Mouse (Mus musculus) intestine, embryonic 14.5 days (tissue): Measurements from ENCODE around the gene Zfp979. TPM values are rescaled to one million over a fixed set of nuclear protein-coding genes. Genes with fewer than 3 reads are reported as not detected.
"Not testable (repeated sequence)": the region's sequence is repeated elsewhere in the genome, so short reads cannot be mapped to it uniquely, and the experiment has no call there.

ENCODE experiments used
- ATAC-seq: fragments of 200-750 bp; cut with Nextera tagmentation; replicated peaks from 2 replicates; pipeline ENCODE4 v1.8.0; 2017; ENCODE audit warnings: low read depth, moderate number of reproducible peaks, moderate TSS enrichment, moderate library complexity; ENCODE audit not compliant: low FRiP score, low TSS enrichment
- DNase-seq: peaks from one replicate; pipeline ENCODE4 v3.0.0-alpha.2; 2018; ENCODE audit warnings: low spot score
- H3K27ac ChIP-seq: fragments of 300-500 bp; sonication (generic); 2 replicates; pipeline ENCODE4 v1.5.1; 2014; ENCODE audit warnings: low read depth, mild to moderate bottlenecking, control low read depth
- H3K27me3 ChIP-seq: fragments of 300-500 bp; sonication (generic); replicated peaks from 2 replicates; pipeline ENCODE4 v1.6.1; 2014; ENCODE audit warnings: low read length, control low read depth; ENCODE audit not compliant: control insufficient read depth, insufficient read depth
- H3K36me3 ChIP-seq: fragments of 300-500 bp; sonication (generic); 2 replicates; pipeline ENCODE4 v1.6.1; 2014; ENCODE audit warnings: low read length, control low read depth; ENCODE audit not compliant: control insufficient read depth, insufficient read depth
- H3K4me1 ChIP-seq: fragments of 300-500 bp; sonication (generic); replicated peaks from 2 replicates; pipeline ENCODE4 v1.6.1; 2014; ENCODE audit warnings: low read length, control low read depth, mixed read lengths; ENCODE audit not compliant: control insufficient read depth, insufficient read depth
- H3K4me2 ChIP-seq: fragments of 300-500 bp; sonication (generic); 2 replicates; pipeline ENCODE4 v1.6.1; 2014; ENCODE audit warnings: low read length
- H3K4me3 ChIP-seq: fragments of 300-500 bp; sonication (generic); 2 replicates; pipeline ENCODE4 v1.5.1; 2014; ENCODE audit warnings: low read depth, low read length, control low read depth, mixed read lengths
- H3K9ac ChIP-seq: fragments of 300-500 bp; sonication (generic); 2 replicates; pipeline ENCODE4 v1.6.1; 2014; ENCODE audit warnings: mild to moderate bottlenecking, low read length
- H3K9me3 ChIP-seq: fragments of 300-500 bp; sonication (generic); 2 replicates; pipeline ENCODE4 v1.6.1; 2016; ENCODE audit warnings: low read length, control low read depth; ENCODE audit not compliant: control insufficient read depth
- WGBS: fragments of 180-500 bp; shearing (Covaris S2); extraction: QIAGEN DNeasy Blood & Tissue Kit; methylation state at CpG from one replicate; pipeline ENCODE4 v1.1.7; 2014; 5-methylcytosine and 5-hydroxymethylcytosine counted together
- polyA plus RNA-seq: library from polyadenylated mRNA; unstranded; fragments of >200 nt; fragmentation: Nextera tagmentation; extraction: Ambion mirVana; gene quantifications from 2 replicates; pipeline ENCODE4 v1.2.1, GENCODE M21; 2014

Gene Zfp979
- polyA plus RNA-seq, 1 experiment from 2014 or later, result 3.2 TPM

GRCm38 (mm10) chr4:147598831-147599230 lies 43.5 kb downstream of the Zfp979 start:
- DNase-seq, result no peak
- no peaks in the 10 kb centered on the region for H3K27me3 ChIP-seq
- 0 out of 2 replicates have a peak, but pooled peaks have one; percentile 34 for ATAC-seq
- no peak overlapping the region for H3K9ac ChIP-seq
- no peaks in the 10 kb centered on the region for H3K36me3 ChIP-seq
- no peaks in the 10 kb centered on the region for H3K4me1 ChIP-seq
- no peak overlapping the region for H3K4me3 ChIP-seq
- H3K9me3 ChIP-seq, result peaks cover 6% of the 10 kb centered on the region; the same call in 1 of the 2 replicates
- no peak overlapping the region for H3K4me2 ChIP-seq
- 59% methylated on average over 2 of the region's 2 CpGs for WGBS
- no peak overlapping the region for H3K27ac ChIP-seq

- 50% methylated on average over 1 of the region's 1 CpGs for WGBS
- no peak overlapping the region for H3K27ac ChIP-seq
- ATAC-seq, result no peak
- no peaks in the 10 kb centered on the region for H3K4me1 ChIP-seq
- no peak for DNase-seq
- H3K36me3 ChIP-seq, result no peaks in the 10 kb centered on the region
- H3K9me3 ChIP-seq, result peaks cover 6% of the 10 kb centered on the region; the same call in 1 of the 2 replicates
- no peaks in the 10 kb centered on the region for H3K27me3 ChIP-seq
- no peak overlapping the region for H3K9ac ChIP-seq
- no peak overlapping the region for H3K4me3 ChIP-seq
- H3K4me2 ChIP-seq, result no peak overlapping the region
These were observed 44.6 kb downstream of the Zfp979 start for GRCm38 (mm10) chr4:147597685-147598084.

GRCm38 (mm10) chr4:147594630-147595029 lies 47.7 kb downstream of the Zfp979 start:
- not testable (repeated sequence) for H3K9me3 ChIP-seq, H3K4me1 ChIP-seq, H3K4me2 ChIP-seq, H3K27me3 ChIP-seq, H3K4me3 ChIP-seq, ATAC-seq, H3K27ac ChIP-seq, H3K36me3 ChIP-seq, DNase-seq, H3K9ac ChIP-seq
- WGBS, result 86% methylated on average over 3 of the region's 3 CpGs

GRCm38 (mm10) chr4:147586511-147587473 lies 55.5 kb downstream of the Zfp979 start:
- 75% methylated on average over 1 of the region's 1 CpGs for WGBS
- no peak overlapping the region for H3K27ac ChIP-seq
- peak; percentile 36; the same call in 1 of the 2 replicates for ATAC-seq

GRCm38 (mm10) chr4:147579371-147579770 lies 62.9 kb downstream of the Zfp979 start:
- H3K27ac ChIP-seq, H3K4me3 ChIP-seq, H3K36me3 ChIP-seq, H3K9ac ChIP-seq, H3K9me3 ChIP-seq, H3K27me3 ChIP-seq, H3K4me1 ChIP-seq, DNase-seq, ATAC-seq, H3K4me2 ChIP-seq: not testable (repeated sequence)
- WGBS, result 91% methylated on average over 4 of the region's 4 CpGs

More at GRCm38 (mm10) chr4:147586511-147587473, 55.5 kb downstream of the Zfp979 start:
- peaks cover 14% of the 10 kb centered on the region for H3K9me3 ChIP-seq
- DNase-seq, result no peak
- no peak overlapping the region for H3K4me3 ChIP-seq
- H3K36me3 ChIP-seq, result no peaks in the 10 kb centered on the region
- no peak overlapping the region for H3K9ac ChIP-seq
- no peak overlapping the region for H3K4me2 ChIP-seq
- H3K4me1 ChIP-seq, result no peaks in the 10 kb centered on the region
- no peaks in the 10 kb centered on the region for H3K27me3 ChIP-seq

GRCm38 (mm10) chr4:147571156-147571555 lies 71.2 kb downstream of the Zfp979 start:
- WGBS, result 83% methylated on average over 8 of the region's 8 CpGs
- not testable (repeated sequence) for H3K4me1 ChIP-seq, H3K9me3 ChIP-seq, DNase-seq, H3K4me3 ChIP-seq, H3K36me3 ChIP-seq, H3K27me3 ChIP-seq, H3K27ac ChIP-seq, H3K9ac ChIP-seq, ATAC-seq, H3K4me2 ChIP-seq

GRCm38 (mm10) chr4:147565426-147566220 lies 76.7 kb downstream of the Zfp979 start:
- 72% methylated on average over 6 of the region's 6 CpGs for WGBS
- H3K9ac ChIP-seq, result no peak overlapping the region
- H3K27ac ChIP-seq, result no peak overlapping the region
- H3K4me3 ChIP-seq, result no peak overlapping the region
- H3K4me2 ChIP-seq, result no peak overlapping the region
- DNase-seq, result no peak
- H3K9me3 ChIP-seq, result peaks cover under 1% of the 10 kb centered on the region; the same call in 1 of the 2 replicates
- H3K36me3 ChIP-seq, result no peaks in the 10 kb centered on the region
- H3K4me1 ChIP-seq, result no peaks in the 10 kb centered on the region
- no peaks in the 10 kb centered on the region for H3K27me3 ChIP-seq
- no peak for ATAC-seq
